Mouse (Mus musculus) kidney, adult 10 weeks (tissue): ENCODE results near the gene Thtpa. TPM values are rescaled to one million over a fixed set of nuclear protein-coding genes. Genes with fewer than 3 reads are reported as not detected.

Experiments used
- polyA plus RNA-seq: library from polyadenylated mRNA; stranded (reverse); fragments of 350-450 nt; fragmentation: Illumina TruSeq; extraction: RNeasy Lipid Tissue Mini Kit (QIAGEN cat#74804); gene quantifications from one replicate; pipeline ENCODE4 v1.2.3, GENCODE M21; 2014; ENCODE audit warnings: low read depth, low replicate concordance

Thtpa gene
- 9.5 TPM for polyA plus RNA-seq

DNA sequence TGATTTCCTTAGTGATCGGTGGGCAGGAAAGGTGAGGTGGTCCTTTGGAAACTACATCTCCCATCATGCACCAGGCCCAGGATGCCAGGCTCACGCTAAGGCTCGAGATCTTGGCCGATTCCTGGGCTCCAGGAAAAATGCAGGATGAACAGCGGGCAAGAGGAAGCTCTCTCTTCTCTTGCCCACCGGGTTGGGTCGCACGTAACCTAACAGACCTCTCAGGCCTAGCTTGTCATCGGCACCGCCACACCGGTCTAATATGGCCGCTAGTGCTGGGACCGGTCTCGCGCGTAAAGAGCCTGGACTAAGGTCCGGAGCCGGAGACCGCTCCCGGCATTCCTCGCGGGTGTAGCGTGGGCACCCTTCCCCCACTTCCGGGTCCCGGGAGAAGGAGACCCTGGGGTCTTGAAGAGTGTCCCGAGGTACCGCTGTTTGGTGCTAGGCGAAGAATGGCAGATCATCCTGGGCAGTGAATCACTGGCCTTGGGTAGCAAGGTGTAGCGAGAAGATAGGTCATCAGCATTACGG, at the start of gene Thtpa:
Gene Thtpa (plus strand): TSS at position 81 of the 528 bp plus-strand sequence.

DNA sequence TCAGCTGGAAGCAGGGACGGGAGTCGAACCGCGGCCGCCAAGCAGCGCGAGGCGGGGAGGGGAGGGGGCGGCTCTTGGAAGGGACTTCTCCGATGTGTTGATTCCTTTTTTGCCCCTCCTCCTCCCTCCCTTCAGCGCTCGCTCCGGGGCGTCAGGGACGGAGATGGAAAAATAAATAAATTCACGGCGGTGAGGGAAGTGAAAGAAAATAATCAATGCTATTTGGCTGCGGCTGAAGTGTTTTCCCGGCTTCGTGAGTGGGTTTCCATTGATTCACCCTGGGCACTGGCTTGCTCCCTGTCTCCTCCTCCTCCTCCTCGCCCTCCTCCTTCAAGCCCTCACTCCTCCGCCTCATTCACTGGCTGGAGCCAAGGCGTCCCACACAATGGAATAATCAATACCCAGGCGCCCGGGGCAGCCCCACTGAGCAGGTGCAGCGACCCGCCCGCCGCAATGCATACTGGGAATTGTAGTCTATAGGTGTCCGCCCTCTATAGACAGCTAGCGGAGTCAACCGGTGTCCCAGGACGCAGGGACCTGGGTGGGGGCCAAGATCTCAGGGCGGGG, 2.5 kb upstream of the Thtpa start, which contains the start of gene Zfhx2:
Gene Zfhx2 (minus strand): TSS at position 314 of the 567 bp plus-strand sequence.

DNA sequence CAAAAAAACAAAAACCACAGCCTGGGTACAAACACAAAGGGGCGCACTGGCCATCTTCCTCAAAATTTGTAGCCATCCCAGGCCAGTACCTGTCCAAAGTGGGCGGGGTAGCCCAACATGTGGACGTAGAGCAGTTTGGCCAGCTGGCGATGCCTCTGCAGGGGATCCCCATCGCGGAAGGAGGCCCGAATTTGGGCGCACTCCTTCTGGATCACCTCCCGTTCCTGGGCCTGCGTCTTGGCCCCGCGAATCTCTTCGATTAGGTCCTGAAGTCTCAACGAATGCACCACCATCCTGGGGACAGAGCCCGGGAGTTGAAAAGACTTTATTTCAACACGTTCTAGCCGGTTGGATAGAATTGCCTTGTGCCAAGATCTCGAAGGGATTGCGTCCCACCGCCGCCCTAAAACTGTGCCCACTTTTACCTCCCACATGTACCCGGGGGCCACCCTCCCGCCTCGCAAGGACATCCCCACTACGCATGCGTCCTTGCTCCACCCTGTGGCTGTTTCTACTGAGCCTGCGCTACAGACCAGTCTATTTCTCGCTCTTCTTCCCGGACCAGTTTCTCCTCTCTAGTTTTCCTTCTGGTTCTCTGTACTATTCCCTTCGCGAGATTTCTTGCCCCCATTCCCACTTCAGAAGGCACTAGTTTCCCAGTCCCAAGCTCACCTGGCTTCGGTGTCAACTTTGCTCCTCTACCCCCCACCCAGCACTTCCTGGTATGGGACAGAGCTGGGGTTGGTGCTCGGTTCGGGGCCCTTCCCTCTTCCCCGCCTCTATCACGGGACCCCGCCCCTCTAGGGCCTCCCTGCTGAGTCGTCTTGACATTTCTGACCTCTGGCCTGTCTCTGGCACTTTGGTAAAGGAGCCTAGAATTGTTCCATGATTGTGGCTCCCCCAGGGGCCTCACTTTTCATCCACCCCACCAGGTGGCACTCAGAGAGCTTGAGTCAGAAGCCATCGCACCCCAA, 11.5 kb downstream of the Thtpa start, which contains the start of gene Ap1g2:
Gene Ap1g2 (minus strand): TSS at position 758 of the 974 bp plus-strand sequence.

GRCm38 (mm10) chr14:55116425-55117200, 22.0 kb downstream of the Thtpa start, which contains the start of gene Jph4:
Gene Jph4 (minus strand): TSS chr14:55116935.

Other genes with a start within 250 kb of the Thtpa start
- gene Homez, start 223.8 kb upstream of the Thtpa start, polyA plus RNA-seq, result 14.8 TPM
- gene Ppp1r3e, start 217.2 kb upstream of the Thtpa start, polyA plus RNA-seq, result 11.4 TPM
- 15.8 TPM for gene Bcl2l2, start 211.4 kb upstream of the Thtpa start, polyA plus RNA-seq
- gene Gm20521, start 211.3 kb upstream of the Thtpa start, polyA plus RNA-seq, result not detected
- gene Pabpn1, start 202.3 kb upstream of the Thtpa start, polyA plus RNA-seq, result 28.3 TPM
- 0.40 TPM for gene Slc22a17, start 181.7 kb upstream of the Thtpa start, polyA plus RNA-seq
- not detected for gene Efs, start 168.7 kb upstream of the Thtpa start, polyA plus RNA-seq
- not detected for gene Il25, start 162.1 kb upstream of the Thtpa start, polyA plus RNA-seq
- not detected for gene Cmtm5, start 158.5 kb upstream of the Thtpa start, polyA plus RNA-seq
- gene Myh6, start 127.9 kb upstream of the Thtpa start, polyA plus RNA-seq, result not detected
- gene Gm17428, start 117.9 kb upstream of the Thtpa start, polyA plus RNA-seq, result not detected
- not detected for gene Myh7, start 100.2 kb upstream of the Thtpa start, polyA plus RNA-seq
- 2.6 TPM for gene Ngdn, start 79.3 kb upstream of the Thtpa start, polyA plus RNA-seq
- gene Zfhx2, start 2.5 kb upstream of the Thtpa start, polyA plus RNA-seq, result 0.36 TPM
- 3.4 TPM for gene Ap1g2, start 11.8 kb downstream of the Thtpa start, polyA plus RNA-seq
- gene Jph4, start 22.2 kb downstream of the Thtpa start, polyA plus RNA-seq, result not detected
- not detected for gene Dhrs2, start 127.2 kb downstream of the Thtpa start, polyA plus RNA-seq